Mouse (Mus musculus): ENCODE measurements around the gene Brpf3. TPM values are rescaled to one million over a fixed set of nuclear protein-coding genes. Genes with fewer than 3 reads are reported as not detected.

Gene Brpf3
- 10 to 100 TPM; 49.1 to 51.3 TPM for total RNA-seq (2023)

GRCm38 (mm10) chr17:28800671-28801412, at the start of gene Brpf3:
TSS of gene Brpf3 (plus strand) at chr17:28801090.

GRCm38 (mm10) chr17:28769121-28769874, 31.6 kb upstream of the Brpf3 start, which contains the start of gene Mapk13:
TSS of gene Mapk13 (plus strand) at chr17:28769297.

GRCm38 (mm10) chr17:28858205-28858604, 57.3 kb downstream of the Brpf3 start, which contains the start of gene Pnpla1:
TSS of gene Pnpla1 (plus strand) at chr17:28858411.

Other genes with a start within 250 kb of the Brpf3 start
- not detected for gene Clps, start 240.3 kb upstream of the Brpf3 start, total RNA-seq (2023)
- gene Lhfpl5, start 225.4 kb upstream of the Brpf3 start, total RNA-seq (2023), result not detected
- 100 to 1,000 TPM; 341 to 367 TPM for gene Srpk1, start 178.4 kb upstream of the Brpf3 start, total RNA-seq (2023)
- 1 to 10 TPM in 1 of 2 experiments, under 1 TPM in 1; 0.56 to 2.4 TPM for gene Slc26a8, start 110.9 kb upstream of the Brpf3 start, total RNA-seq (2023)
- 100 to 1,000 TPM; 109 to 117 TPM for gene Mapk14, start 109.8 kb upstream of the Brpf3 start, total RNA-seq (2023)
- gene AC170998.1, start 75.0 kb upstream of the Brpf3 start, total RNA-seq (2023), result 10 to 100 TPM; 12.6 to 14.1 TPM
- 1 to 10 TPM; 1.6 to 2.3 TPM for gene Mapk13, start 31.8 kb upstream of the Brpf3 start, total RNA-seq (2023)
- not detected for gene Pnpla1, start 57.3 kb downstream of the Brpf3 start, total RNA-seq (2023)
- gene 4930539E08Rik, start 114.2 kb downstream of the Brpf3 start, total RNA-seq (2023), result 1 to 10 TPM in 1 of 2 experiments, under 1 TPM in 1; 0.84 to 1.8 TPM
- gene Pxt1, start 142.8 kb downstream of the Brpf3 start, total RNA-seq (2023), result not detected
- gene Kctd20, start 150.9 kb downstream of the Brpf3 start, total RNA-seq (2023), result 10 to 100 TPM; 53.2 to 66.8 TPM
- gene Stk38, start 206.9 kb downstream of the Brpf3 start, total RNA-seq (2023), result 100 to 1,000 TPM; 488 to 500 TPM
- gene Srsf3, start 231.5 kb downstream of the Brpf3 start, total RNA-seq (2023), result 100 to 1,000 TPM; 451 to 471 TPM

Measured in T-cell, adult 66 days (primary cell).